Mouse (Mus musculus): Measurements from ENCODE around the gene Myo1d. TPM values are rescaled to one million over a fixed set of nuclear protein-coding genes. Genes with fewer than 3 reads are reported as not detected.

Myo1d gene
- polyA plus RNA-seq, 2 experiments, result 3.3 to 7.5 TPM

GRCm38 (mm10) chr11:80808551-80809070, 28.8 kb upstream of the Myo1d start:
- 42% methylated on average over 6 of the region's 6 CpGs for WGBS (ENCODE audit: insufficient replicate concordance)
- H3K27ac ChIP-seq, result no peak overlapping the region
- no peak overlapping the region for H3K4me2 ChIP-seq (ENCODE audit: low read depth)
- H3K4me1 ChIP-seq (replicated peaks; ENCODE audit: control insufficient read depth in 2 of 2, insufficient read depth in 2 of 2, low read length in 1 of 2), result peaks cover 0 to 10% of the 10 kb centered on the region in 2 experiments; a peak in 2 of 4 replicates
- H3K9me3 ChIP-seq (ENCODE audit: control insufficient read depth, low read length), result no peaks in the 10 kb centered on the region
- TF ChIP-seq EP300 (IDR thresholded peaks at IDR 0.05; ENCODE audit: low read depth) (no peak), CTCF (IDR thresholded peaks at IDR 0.05; ENCODE audit: low read depth) (peak; percentile 41)
- no peak overlapping the region for H3K9ac ChIP-seq (replicated peaks)
- H3K4me3 ChIP-seq (ENCODE audit: insufficient read depth in 1 of 2, low read depth in 2 of 2, low read length in 2 of 2), result no peak overlapping the region
- no peak for DNase-seq (ENCODE audit: low read depth in 3 of 3, low spot score in 3 of 3)
- peak; percentile 53; the same call in 1 of the 2 replicates for ATAC-seq (ENCODE audit: insufficient read depth)
- H3K27me3 ChIP-seq (ENCODE audit: control insufficient read depth, insufficient read depth, low read length), result peaks cover 28% of the 10 kb centered on the region
- H3K36me3 ChIP-seq (replicated peaks; ENCODE audit: control insufficient read depth, insufficient read depth, low read depth), result no peaks in the 10 kb centered on the region

GRCm38 (mm10) chr11:80802706-80803105, 22.9 kb upstream of the Myo1d start:
- no peak overlapping the region for H3K27ac ChIP-seq
- 28% methylated on average over 3 of the region's 3 CpGs for WGBS (ENCODE audit: insufficient replicate concordance)

GRCm38 (mm10) chr11:80799979-80800378, 20.2 kb upstream of the Myo1d start:
- 37% methylated on average over 3 of the region's 3 CpGs for WGBS (ENCODE audit: insufficient replicate concordance)
- peak; percentile 81 for TF ChIP-seq CTCF (IDR thresholded peaks at IDR 0.05; ENCODE audit: low read depth)
- TF ChIP-seq EP300 (IDR thresholded peaks at IDR 0.05; ENCODE audit: low read depth), result no peak
- no peaks in the 10 kb centered on the region for H3K4me1 ChIP-seq (replicated peaks; ENCODE audit: control insufficient read depth in 2 of 2, insufficient read depth in 2 of 2, low read length in 1 of 2)
- ATAC-seq (ENCODE audit: insufficient read depth) (no peak), DNase-seq (ENCODE audit: low read depth in 3 of 3, low spot score in 3 of 3) (no peak)
- H3K36me3 ChIP-seq (replicated peaks; ENCODE audit: control insufficient read depth, insufficient read depth, low read depth), result no peaks in the 10 kb centered on the region
- H3K27ac ChIP-seq, result no peak overlapping the region
- no peak overlapping the region for H3K9ac ChIP-seq (replicated peaks)
- H3K27me3 ChIP-seq (ENCODE audit: control insufficient read depth, insufficient read depth, low read length), result no peaks in the 10 kb centered on the region
- no peak overlapping the region for H3K4me3 ChIP-seq (ENCODE audit: insufficient read depth in 1 of 2, low read depth in 2 of 2, low read length in 2 of 2)
- no peak overlapping the region for H3K4me2 ChIP-seq (ENCODE audit: low read depth)
- H3K9me3 ChIP-seq (ENCODE audit: control insufficient read depth, low read length), result no peaks in the 10 kb centered on the region

More at GRCm38 (mm10) chr11:80802706-80803105, 22.9 kb upstream of the Myo1d start:
- no peak overlapping the region for H3K9ac ChIP-seq (replicated peaks)
- H3K4me3 ChIP-seq (ENCODE audit: insufficient read depth in 1 of 2, low read depth in 2 of 2, low read length in 2 of 2), result no peak overlapping the region
- no peak for ATAC-seq (ENCODE audit: insufficient read depth)
- no peaks in the 10 kb centered on the region for H3K27me3 ChIP-seq (ENCODE audit: control insufficient read depth, insufficient read depth, low read length)
- no peak for DNase-seq (ENCODE audit: low read depth in 3 of 3, low spot score in 3 of 3)
- H3K4me2 ChIP-seq (ENCODE audit: low read depth), result no peak overlapping the region
- H3K36me3 ChIP-seq (replicated peaks; ENCODE audit: control insufficient read depth, insufficient read depth, low read depth), result no peaks in the 10 kb centered on the region
- no peaks in the 10 kb centered on the region for H3K9me3 ChIP-seq (ENCODE audit: control insufficient read depth, low read length)
- no peak for TF ChIP-seq CTCF (IDR thresholded peaks at IDR 0.05; ENCODE audit: low read depth)
- no peak for TF ChIP-seq EP300 (IDR thresholded peaks at IDR 0.05; ENCODE audit: low read depth)
- no peaks in the 10 kb centered on the region for H3K4me1 ChIP-seq (replicated peaks; ENCODE audit: control insufficient read depth in 2 of 2, insufficient read depth in 2 of 2, low read length in 1 of 2)

GRCm38 (mm10) chr11:80795431-80795830, 15.6 kb upstream of the Myo1d start:
- Histone ChIP-seq H3K36me3 (replicated peaks; ENCODE audit: control insufficient read depth, insufficient read depth, low read depth) (no peaks in the 10 kb centered on the region), H3K4me2 (ENCODE audit: low read depth) (no peak overlapping the region), H3K9me3 (ENCODE audit: control insufficient read depth, low read length) (no peaks in the 10 kb centered on the region), H3K4me1 (replicated peaks; ENCODE audit: control insufficient read depth in 2 of 2, insufficient read depth in 2 of 2, low read length in 1 of 2) (peaks cover 8 to 9% of the 10 kb centered on the region in 2 experiments), H3K9ac (replicated peaks) (no peak overlapping the region), H3K27me3 (ENCODE audit: control insufficient read depth, insufficient read depth, low read length) (no peaks in the 10 kb centered on the region), H3K27ac (no peak overlapping the region), H3K4me3 (ENCODE audit: insufficient read depth in 1 of 2, low read depth in 2 of 2, low read length in 2 of 2) (no peak overlapping the region)
- DNase-seq (ENCODE audit: low read depth in 3 of 3, low spot score in 3 of 3) (no peak), ATAC-seq (ENCODE audit: insufficient read depth) (no peak)
- 61% methylated on average over 8 of the region's 8 CpGs for WGBS (ENCODE audit: insufficient replicate concordance)
- TF ChIP-seq EP300 (IDR thresholded peaks at IDR 0.05; ENCODE audit: low read depth) (no peak), CTCF (IDR thresholded peaks at IDR 0.05; ENCODE audit: low read depth) (no peak)

- 42% methylated on average over 4 of the region's 4 CpGs for WGBS (ENCODE audit: insufficient replicate concordance)
- DNase-seq (ENCODE audit: low read depth in 3 of 3, low spot score in 3 of 3) (no peak), ATAC-seq (ENCODE audit: insufficient read depth) (0 out of 2 replicates have a peak, but pooled peaks have one; percentile 25)
These were observed 14.5 kb upstream of the Myo1d start for GRCm38 (mm10) chr11:80794290-80794689.

More at GRCm38 (mm10) chr11:80794290-80794689, 14.5 kb upstream of the Myo1d start:
- H3K4me2 ChIP-seq (ENCODE audit: low read depth), result no peak overlapping the region
- TF ChIP-seq CTCF (IDR thresholded peaks at IDR 0.05; ENCODE audit: low read depth) (no peak), EP300 (IDR thresholded peaks at IDR 0.05; ENCODE audit: low read depth) (no peak)
- H3K4me3 ChIP-seq (ENCODE audit: insufficient read depth in 1 of 2, low read depth in 2 of 2, low read length in 2 of 2), result no peak overlapping the region
- no peaks in the 10 kb centered on the region for H3K36me3 ChIP-seq (replicated peaks; ENCODE audit: control insufficient read depth, insufficient read depth, low read depth)
- H3K4me1 ChIP-seq (replicated peaks; ENCODE audit: control insufficient read depth in 2 of 2, insufficient read depth in 2 of 2, low read length in 1 of 2), result peaks cover 14 to 15% of the 10 kb centered on the region in 2 experiments
- no peak overlapping the region for H3K27ac ChIP-seq
- no peak overlapping the region for H3K9ac ChIP-seq (replicated peaks)
- no peaks in the 10 kb centered on the region for H3K27me3 ChIP-seq (ENCODE audit: control insufficient read depth, insufficient read depth, low read length)
- no peaks in the 10 kb centered on the region for H3K9me3 ChIP-seq (ENCODE audit: control insufficient read depth, low read length)

All from liver, embryonic 14.5 days (tissue).